Mouse (Mus musculus) heart, adult 2 months (tissue): ENCODE data around the gene Epo.

ENCODE experiments used
- CTCF ChIP-seq: fragments of 200-600 bp; IDR thresholded peaks from 2 replicates; pipeline ENCODE4 v1.8.1; 2022; ENCODE audit warnings: antibody characterized with exemption, mild to moderate bottlenecking, moderate library complexity
- EP300 ChIP-seq: fragments of 200-500 bp; IDR thresholded peaks from 2 replicates; pipeline ENCODE4 v1.6.1; 2011; ENCODE audit warnings: low read depth, low read length, control low read depth; ENCODE audit not compliant: insufficient read depth

- TF ChIP-seq EP300 (no peak), CTCF (no peak)
Observed at GRCm38 (mm10) chr5:137529221-137529995, 3.6 kb downstream of the Epo start.
